Mouse (Mus musculus) hindbrain, postnatal 0 days (tissue): ENCODE measurements at regions not wholly inside any gene's neighbourhood (a gene's known extent, or its start where the extent isn't known, plus 50 kb on each side); places are given as distances from the start of the nearest gene placed in this dataset.

Source experiments
- ATAC-seq: fragments of 200-750 bp; cut with Nextera tagmentation; 2 replicates; pipeline ENCODE4 v1.8.0; 2017; ENCODE audit warnings: mild to moderate bottlenecking, moderate TSS enrichment, moderate library complexity
- DNase-seq: peaks from one replicate; pipeline ENCODE4 v3.0.0-alpha.2; 2015; ENCODE audit warnings: low spot score
- H3K27ac ChIP-seq: fragments of 300-500 bp; sonication (generic); 2 replicates; pipeline ENCODE4 v1.5.1; 2014; ENCODE audit warnings: mild to moderate bottlenecking
- H3K27me3 ChIP-seq: fragments of 300-500 bp; sonication (generic); 2 replicates; pipeline ENCODE4 v1.6.1; 2014; ENCODE audit warnings: low read length, mixed read lengths; ENCODE audit not compliant: insufficient read depth
- H3K36me3 ChIP-seq: fragments of 300-500 bp; sonication (generic); 2 replicates; pipeline ENCODE4 v1.6.1; 2014; ENCODE audit warnings: low read length, mixed read lengths; ENCODE audit not compliant: insufficient read depth
- H3K4me1 ChIP-seq: fragments of 300-500 bp; sonication (generic); 2 replicates; pipeline ENCODE4 v1.6.1; 2014; ENCODE audit warnings: antibody characterized with exemption, low read length, mixed read lengths; ENCODE audit not compliant: insufficient read depth
- H3K4me2 ChIP-seq: fragments of 300-500 bp; sonication (generic); 2 replicates; pipeline ENCODE4 v1.6.1; 2014; ENCODE audit warnings: low read depth, mild to moderate bottlenecking, low read length, moderate library complexity, mixed read lengths
- H3K4me3 ChIP-seq: fragments of 300-500 bp; sonication (generic); 2 replicates; pipeline ENCODE4 v1.5.1; 2014; ENCODE audit warnings: low read length
- H3K9ac ChIP-seq: fragments of 300-500 bp; sonication (generic); replicated peaks from 2 replicates; pipeline ENCODE4 v1.6.1; 2014; ENCODE audit warnings: mild to moderate bottlenecking, low read length, moderate library complexity, mixed read lengths
- H3K9me3 ChIP-seq: fragments of 300-500 bp; sonication (generic); 2 replicates; pipeline ENCODE4 v1.6.1; 2016; ENCODE audit warnings: low read length, mixed read lengths
- CTCF ChIP-seq: IDR thresholded peaks from 2 replicates; pipeline ENCODE4 v1.5.1; 2016; ENCODE audit warnings: antibody characterized with exemption, control low read depth, low read depth
- WGBS: fragments of 180-500 bp; shearing (Covaris S2); extraction: QIAGEN DNeasy Blood & Tissue Kit; methylation state at CpG from one replicate; pipeline ENCODE4 v1.1.7; 2014; 5-methylcytosine and 5-hydroxymethylcytosine counted together

DNA sequence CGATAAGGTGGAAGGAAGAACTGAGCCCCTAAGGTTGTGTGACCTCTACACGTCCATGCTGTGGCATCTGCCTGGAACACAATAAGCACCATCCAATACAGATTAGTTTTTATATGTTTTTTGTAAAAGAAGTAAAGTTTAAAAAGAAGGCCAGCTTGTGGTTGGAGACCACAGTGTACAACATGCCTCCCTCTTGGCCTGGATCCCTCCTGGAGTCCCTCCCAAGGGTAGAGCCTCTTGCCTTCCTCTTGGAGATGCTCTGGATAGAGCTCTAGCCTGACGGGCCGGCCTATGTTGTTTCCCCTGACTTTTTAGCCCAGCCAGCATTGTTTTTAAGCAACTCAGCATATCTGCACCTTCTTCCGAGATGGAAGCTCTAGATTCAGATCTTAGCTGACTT lies 138.0 kb downstream of the Vegfa start:
- ATAC-seq = no peak
- no peaks in the 10 kb centered on the region for H3K9me3 ChIP-seq
- WGBS = 93% methylated on average over 5 of the region's 5 CpGs
- H3K36me3 ChIP-seq = no peaks in the 10 kb centered on the region
- H3K27me3 ChIP-seq = no peaks in the 10 kb centered on the region
- no peak for DNase-seq
- TF ChIP-seq CTCF = no peak
- H3K9ac ChIP-seq = no peak overlapping the region
- no peak overlapping the region for H3K4me2 ChIP-seq
- H3K4me3 ChIP-seq = no peak overlapping the region
- no peak overlapping the region for H3K27ac ChIP-seq
- peaks cover 11% of the 10 kb centered on the region; the same call in 1 of the 2 replicates for H3K4me1 ChIP-seq

GRCm38 (mm10) chr17:45893698-45894097 lies 138.5 kb downstream of the Vegfa start:
- no peak overlapping the region for H3K27ac ChIP-seq
- H3K4me2 ChIP-seq = no peak overlapping the region
- DNase-seq (no peak), ATAC-seq (no peak)
- H3K9ac ChIP-seq = no peak overlapping the region
- no peak overlapping the region for H3K4me3 ChIP-seq
- H3K9me3 ChIP-seq = no peaks in the 10 kb centered on the region
- no peaks in the 10 kb centered on the region for H3K36me3 ChIP-seq
- H3K4me1 ChIP-seq = peaks cover 11% of the 10 kb centered on the region; the same call in 1 of the 2 replicates
- no peak for TF ChIP-seq CTCF
- no peaks in the 10 kb centered on the region for H3K27me3 ChIP-seq
- 66% methylated on average over 6 of the region's 6 CpGs for WGBS

- no peak overlapping the region for H3K4me3 ChIP-seq
- no peaks in the 10 kb centered on the region for H3K9me3 ChIP-seq
- H3K4me2 ChIP-seq = no peak overlapping the region
- peaks cover 11% of the 10 kb centered on the region; the same call in 1 of the 2 replicates for H3K4me1 ChIP-seq
- DNase-seq (peak; percentile 37), ATAC-seq (no peak)
- TF ChIP-seq CTCF = no peak
- no peaks in the 10 kb centered on the region for H3K27me3 ChIP-seq
- 39% methylated on average over 7 of the region's 7 CpGs for WGBS
- no peaks in the 10 kb centered on the region for H3K36me3 ChIP-seq
- no peak overlapping the region for H3K9ac ChIP-seq
- H3K27ac ChIP-seq = no peak overlapping the region
Measured at GRCm38 (mm10) chr17:45893094-45893493, 139.1 kb downstream of the Vegfa start.

GRCm38 (mm10) chr17:45889451-45889850 lies 142.7 kb downstream of the Vegfa start:
- TF ChIP-seq CTCF = no peak
- Histone ChIP-seq H3K27ac (no peak overlapping the region), H3K27me3 (no peaks in the 10 kb centered on the region), H3K9ac (no peak overlapping the region), H3K4me3 (no peak overlapping the region), H3K36me3 (no peaks in the 10 kb centered on the region), H3K4me1 (no peaks in the 10 kb centered on the region), H3K9me3 (no peaks in the 10 kb centered on the region), H3K4me2 (no peak overlapping the region)
- 33% methylated on average over 8 of the region's 8 CpGs for WGBS
- 0 out of 2 replicates have a peak, but pooled peaks have one; percentile 36 for ATAC-seq
- DNase-seq = peak; percentile 34

- no peak for ATAC-seq
Measured at GRCm38 (mm10) chr17:45889051-45889450, 143.1 kb downstream of the Vegfa start.

GRCm38 (mm10) chr17:45886420-45887049 lies 145.6 kb downstream of the Vegfa start:
- Histone ChIP-seq H3K9me3 (no peaks in the 10 kb centered on the region), H3K9ac (no peak overlapping the region), H3K36me3 (no peaks in the 10 kb centered on the region), H3K27ac (no peak overlapping the region), H3K27me3 (no peaks in the 10 kb centered on the region), H3K4me3 (no peak overlapping the region), H3K4me2 (no peak overlapping the region), H3K4me1 (no peaks in the 10 kb centered on the region)
- no peak for DNase-seq
- ATAC-seq = no peak
- TF ChIP-seq CTCF = no peak
- WGBS = 10% methylated on average over 17 of the region's 17 CpGs

More at GRCm38 (mm10) chr17:45889051-45889450, 143.1 kb downstream of the Vegfa start:
- WGBS = 44% methylated on average over 7 of the region's 7 CpGs
- DNase-seq = no peak
- TF ChIP-seq CTCF = no peak
- Histone ChIP-seq H3K4me2 (no peak overlapping the region), H3K4me1 (no peaks in the 10 kb centered on the region), H3K27ac (no peak overlapping the region), H3K27me3 (no peaks in the 10 kb centered on the region), H3K4me3 (no peak overlapping the region), H3K36me3 (no peaks in the 10 kb centered on the region), H3K9ac (no peak overlapping the region), H3K9me3 (no peaks in the 10 kb centered on the region)
